Mouse (Mus musculus): Measurements from ENCODE around the gene Itga1.

- TF ChIP-seq POLR2A (IDR thresholded peaks at IDR 0.05; ENCODE audit: low read depth, low read length) = no peak
- TF ChIP-seq CTCF (conservative IDR thresholded peaks at IDR 0.05; ENCODE audit: insufficient read depth, insufficient read length, low read depth, low read length) = no peak
These were observed 186.8 kb downstream of the Itga1 start for GRCm38 (mm10) chr13:114914963-114915362.

Measured in kidney, adult 2 months (tissue).